ENCODE assay signal across 8 mouse cellular contexts in the genomic region with DNA sequence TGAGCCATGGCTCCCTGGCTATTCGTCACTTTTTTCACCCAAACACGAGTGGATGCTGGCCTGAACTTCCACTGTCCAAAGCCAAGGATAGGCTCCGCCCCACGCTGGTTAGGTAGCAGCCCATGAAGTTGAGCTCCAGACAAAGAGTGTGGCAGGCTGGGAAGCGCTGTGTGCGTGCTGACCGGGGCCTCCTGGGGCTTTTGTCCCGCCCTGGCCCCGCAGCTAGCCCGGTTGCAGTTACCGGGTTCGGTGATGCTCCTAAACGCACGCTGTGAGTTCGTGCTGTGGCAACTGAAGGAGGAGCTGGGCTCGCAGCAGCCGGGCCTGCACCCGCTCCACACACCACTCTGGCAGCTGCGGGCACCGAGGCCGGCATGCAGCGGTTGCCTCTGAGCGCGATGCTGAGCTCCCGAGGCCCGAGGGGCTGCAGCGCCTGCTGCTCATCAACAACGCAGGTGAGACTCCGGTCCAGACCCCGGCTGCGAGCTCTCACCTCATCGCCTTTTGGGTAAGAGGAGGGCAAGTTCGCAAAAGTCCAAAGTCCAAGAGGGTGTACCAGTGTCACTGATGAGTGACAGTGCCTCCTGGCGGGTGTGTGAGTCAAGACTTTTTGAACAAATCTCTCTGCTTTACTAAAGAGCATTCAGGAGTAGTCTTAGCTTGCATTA. TPM values are rescaled to one million over a fixed set of nuclear protein-coding genes. Genes with fewer than 3 reads are reported as not detected.
DNase-seq lines count a peak whose midpoint lies in the region; ATAC-seq lines count a peak whose summit lies in the region.

No protein-coding gene starts in this region.

- H3K9me3 ChIP-seq in liver, embryonic 13.5 days (replicated peaks): no peaks in the 10 kb centered on the region

- peaks cover 14% of the 10 kb centered on the region for H3K27me3 ChIP-seq in liver, embryonic 13.5 days

- peaks cover 14% of the 10 kb centered on the region for H3K4me1 ChIP-seq in liver, embryonic 13.5 days (replicated peaks)

- peak overlapping the region; percentile 67 for H3K4me2 ChIP-seq in liver, embryonic 13.5 days

- ATAC-seq in inflammation-experienced regulatory T-cells, adult 6 months: peak; percentile 55
- no peak for ATAC-seq in liver, embryonic 13.5 days (ENCODE audit: low read depth)
- no peak; the same call in 1 of the 2 replicates for ATAC-seq in granulocyte monocyte progenitor cell, adult 5-6 weeks (replicated peaks; ENCODE audit: poor library complexity, severe bottlenecking)

- H3K27ac ChIP-seq in liver, embryonic 13.5 days: no peak overlapping the region

- 2% methylated on average over 34 of the region's 34 CpGs for WGBS in liver, embryonic 13.5 days (ENCODE audit: insufficient replicate concordance)

- H3K9ac ChIP-seq in liver, embryonic 13.5 days: peak overlapping the region; percentile 37; the same call in 1 of the 2 replicates

- peak; percentile 95 for DNase-seq in heart, adult 11 months
- DNase-seq in heart, adult 8-10 months (ENCODE audit: low spot score): no peak
- DNase-seq in brain, adult 2 months (ENCODE audit: low read depth, low spot score): peak; percentile 30
- peak; percentile 59 for DNase-seq in gastrocnemius, postnatal 14 days
- no peak for DNase-seq in liver, embryonic 13.5 days
- peak; percentile 75 for DNase-seq in neural tube, embryonic 10.5 days (ENCODE audit: extremely low spot score, low spot score)

- H3K4me3 ChIP-seq in liver, embryonic 13.5 days (replicated peaks): peak overlapping the region; percentile 50

- intact Hi-C loops in gastrocnemius, postnatal 14 days (cut with DNase I; ENCODE audit: low total_unique reads): loop anchor here (5.0 kb wide), 1 partner anchor 242 kb away; no protein-coding TSS in a partner anchor

- H3K36me3 ChIP-seq in liver, embryonic 13.5 days: no peaks in the 10 kb centered on the region

RNA-seq across cellular contexts. Expression of a gene that starts 17.4 kb away (rescaled TPM):
- 100 to 1,000 TPM in 1 of 4 experiments, 10 to 100 TPM in 3; 85.7 to 109 (median 94.2) TPM for total RNA-seq in heart, adult 8-10 months (2022)
- total RNA-seq in gastrocnemius, postnatal 14 days (2021): 10 to 100 TPM; 28.0 to 28.1 TPM
- polyA plus RNA-seq in inflammation-experienced regulatory T-cells, adult 6 months (2017; shearing (Covaris generic)): 10 to 100 TPM; 16.2 to 29.9 (median 29.4) TPM
- 29.5 and 30.7 TPM in 2 replicates for polyA plus RNA-seq in liver, embryonic 13.5 days (2015; fragmentation: Nextera tagmentation; extraction: Ambion mirVana)
- total RNA-seq in granulocyte monocyte progenitor cell, adult 5-6 weeks (2014; fragmentation: Nextera tagmentation): 23.9 and 29.4 TPM in 2 replicates
- total RNA-seq in granulocyte monocyte progenitor cell, adult 5-6 weeks (2017): 17.5 and 17.7 TPM in 2 replicates

RNA-seq across cellular contexts. Expression of a gene that starts 32.2 kb away (rescaled TPM):
- not detected for total RNA-seq in heart, adult 8-10 months (2022)
- not detected for total RNA-seq in gastrocnemius, postnatal 14 days (2021)
- polyA plus RNA-seq in inflammation-experienced regulatory T-cells, adult 6 months (2017; shearing (Covaris generic)): not detected
- polyA plus RNA-seq in liver, embryonic 13.5 days (2015; fragmentation: Nextera tagmentation; extraction: Ambion mirVana): 0.08 TPM in 1 of 2 replicates, not detected in the other
- total RNA-seq in granulocyte monocyte progenitor cell, adult 5-6 weeks (2014; fragmentation: Nextera tagmentation): not detected in 2 replicates
- not detected in 2 replicates for total RNA-seq in granulocyte monocyte progenitor cell, adult 5-6 weeks (2017)

Comparison
In these comparisons a context has a peak if more than half of its experiments do, and no peak if none do; other contexts are left out.
1. DNase-seq: peak in heart, adult 11 months (single experiment), brain, adult 2 months (single experiment), gastrocnemius, postnatal 14 days (single experiment) and neural tube, embryonic 10.5 days (single experiment); none in heart, adult 8-10 months (single experiment) and liver, embryonic 13.5 days (single experiment).